Mouse (Mus musculus) bone marrow macrophage, adult 2 months (primary cell): Measurements from ENCODE around the gene Wdr1.

ENCODE experiments used
- CTCF ChIP-seq: IDR thresholded peaks from 2 replicates; pipeline ENCODE4 v1.5.1; 2012; ENCODE audit warnings: low read depth, mild to moderate bottlenecking, low read length, moderate library complexity
- POLR2A ChIP-seq: IDR thresholded peaks from 2 replicates; pipeline ENCODE4 v1.6.1; 2012; ENCODE audit warnings: mild to moderate bottlenecking, low read depth, low read length, borderline replicate concordance

GRCm38 (mm10) chr5:38493890-38494289, 69.1 kb downstream of the Wdr1 start:
- TF ChIP-seq CTCF (no peak), POLR2A (no peak)
